Mouse (Mus musculus): ENCODE results near the gene Mllt3.
"Not testable (repeated sequence)": the region's sequence is repeated elsewhere in the genome, so short reads cannot be mapped to it uniquely, and the experiment has no call there.

Mllt3 gene

GRCm38 (mm10) chr4:88012774-88013173, 20.4 kb downstream of the Mllt3 start:
- DNase-seq (ENCODE audit: low spot score in 2 of 2) = no peak

- DNase-seq (ENCODE audit: low spot score in 2 of 2) = no peak
These were observed 21.1 kb downstream of the Mllt3 start for GRCm38 (mm10) chr4:88011870-88012572.

- DNase-seq (ENCODE audit: low spot score in 2 of 2) = no peak
These were observed 22.7 kb downstream of the Mllt3 start for GRCm38 (mm10) chr4:88010441-88010840.

- DNase-seq (ENCODE audit: low spot score in 2 of 2) = no peak
These were observed 27.4 kb downstream of the Mllt3 start for GRCm38 (mm10) chr4:88005801-88006200.

GRCm38 (mm10) chr4:88003159-88003948, 29.8 kb downstream of the Mllt3 start:
- DNase-seq (ENCODE audit: low spot score in 2 of 2) = no peak

GRCm38 (mm10) chr4:87991710-87992109, 41.5 kb downstream of the Mllt3 start:
- DNase-seq (ENCODE audit: low spot score in 2 of 2) = no peak

GRCm38 (mm10) chr4:87990940-87991339, 42.2 kb downstream of the Mllt3 start:
- no peak for DNase-seq (ENCODE audit: low spot score in 2 of 2)

- no peak for DNase-seq (ENCODE audit: low spot score in 2 of 2)
These were observed 47.9 kb downstream of the Mllt3 start for GRCm38 (mm10) chr4:87985281-87985680.

GRCm38 (mm10) chr4:87984589-87984988, 48.6 kb downstream of the Mllt3 start:
- DNase-seq (ENCODE audit: low spot score in 2 of 2) = peak; percentile 17 to 32

- DNase-seq (ENCODE audit: low spot score in 2 of 2) = no peak
These were observed 49.1 kb downstream of the Mllt3 start for GRCm38 (mm10) chr4:87984091-87984490.

GRCm38 (mm10) chr4:87982578-87982977, 50.6 kb downstream of the Mllt3 start:
- DNase-seq (ENCODE audit: low spot score in 2 of 2) = no peak

GRCm38 (mm10) chr4:87977820-87978448, 55.2 kb downstream of the Mllt3 start:
- DNase-seq (ENCODE audit: low spot score in 2 of 2) = no peak

GRCm38 (mm10) chr4:87965836-87966235, 67.3 kb downstream of the Mllt3 start:
- DNase-seq (ENCODE audit: low spot score in 2 of 2) = no peak

- DNase-seq (ENCODE audit: low spot score in 2 of 2) = not testable (repeated sequence)
These were observed 68.3 kb downstream of the Mllt3 start for GRCm38 (mm10) chr4:87964890-87965289.

- no peak for DNase-seq (ENCODE audit: low spot score in 2 of 2)
These were observed 69.4 kb downstream of the Mllt3 start for GRCm38 (mm10) chr4:87963773-87964076.

GRCm38 (mm10) chr4:87963055-87963772, 70.0 kb downstream of the Mllt3 start:
- no peak for DNase-seq (ENCODE audit: low spot score in 2 of 2)

- DNase-seq (ENCODE audit: low spot score in 2 of 2) = no peak
These were observed 71.3 kb downstream of the Mllt3 start for GRCm38 (mm10) chr4:87961872-87962271.

- no peak for DNase-seq (ENCODE audit: low spot score in 2 of 2)
These were observed 75.3 kb downstream of the Mllt3 start for GRCm38 (mm10) chr4:87957852-87958251.

GRCm38 (mm10) chr4:87957198-87957597, 76.0 kb downstream of the Mllt3 start:
- no peak for DNase-seq (ENCODE audit: low spot score in 2 of 2)

- no peak for DNase-seq (ENCODE audit: low spot score in 2 of 2)
These were observed 78.0 kb downstream of the Mllt3 start for GRCm38 (mm10) chr4:87955132-87955531.

GRCm38 (mm10) chr4:87954421-87955083, 78.6 kb downstream of the Mllt3 start:
- no peak for DNase-seq (ENCODE audit: low spot score in 2 of 2)

- no peak for DNase-seq (ENCODE audit: low spot score in 2 of 2)
These were observed 79.4 kb downstream of the Mllt3 start for GRCm38 (mm10) chr4:87953736-87954135.

Measured in urinary bladder, postnatal 36 days (tissue).